38 mouse cellular contexts compared by ENCODE assay signal in genomic region chr13:105081862-105082261, GRCm38 (mm10). TPM values are rescaled to one million over a fixed set of nuclear protein-coding genes. Genes with fewer than 3 reads are reported as not detected.
"Had no signal": no experiment of that assay in that cellular context is flagged by ENCODE, and none has a peak within 500 bp of the region (broad histone marks: within the 10 kb centered on the region; RNA-seq: fewer than 3 reads in every experiment).

4933425L06Rik (plus strand) TSS chr13:105082122.

- H3K36me3 ChIP-seq: heart, embryonic 10.5 days; heart, embryonic 12.5 days; hindbrain, embryonic 10.5 days; hindbrain, embryonic 12.5 days; intestine, embryonic 15.5 days; limb, embryonic 10.5 days; limb, embryonic 12.5 days had no signal

- H3K4me3 ChIP-seq: gastrocnemius, adult 2 months; heart, embryonic 10.5 days; heart, embryonic 12.5 days; hindbrain, embryonic 10.5 days; hindbrain, embryonic 12.5 days; intestine, embryonic 15.5 days; layer of hippocampus, adult 2 months; left cerebral cortex, adult 2 months; limb, embryonic 10.5 days; limb, embryonic 12.5 days had no signal

- ATAC-seq: hindbrain, embryonic 16.5 days; inflammation-experienced regulatory T-cells, adult 6 months; intestine, embryonic 15.5 days; intestine, postnatal 0 days had no signal

- H3K4me2 ChIP-seq: heart, embryonic 12.5 days; hindbrain, embryonic 12.5 days; hindbrain, embryonic 14.5 days; intestine, embryonic 15.5 days; limb, embryonic 12.5 days had no signal

- H3K27ac ChIP-seq: gastrocnemius, adult 2 months; heart, embryonic 10.5 days; hindbrain, embryonic 10.5 days; hindbrain, embryonic 12.5 days; hindbrain, embryonic 14.5 days; intestine, embryonic 15.5 days; layer of hippocampus, adult 2 months; left cerebral cortex, adult 2 months; limb, embryonic 10.5 days; limb, embryonic 12.5 days had no signal

- H3K9ac ChIP-seq: heart, embryonic 12.5 days; hindbrain, embryonic 12.5 days; hindbrain, embryonic 14.5 days; intestine, embryonic 15.5 days; limb, embryonic 12.5 days had no signal

- H3K4me1 ChIP-seq: heart, embryonic 10.5 days; heart, embryonic 12.5 days; hindbrain, embryonic 10.5 days; hindbrain, embryonic 12.5 days; intestine, embryonic 15.5 days; limb, embryonic 10.5 days; limb, embryonic 12.5 days had no signal

- H3K9me3 ChIP-seq: heart, embryonic 10.5 days; heart, embryonic 12.5 days; hindbrain, embryonic 10.5 days; hindbrain, embryonic 12.5 days; intestine, embryonic 15.5 days; limb, embryonic 10.5 days; limb, embryonic 12.5 days had no signal

- DNase-seq: gastrocnemius, adult 2 months; gastrocnemius, postnatal 10 days; gastrocnemius, postnatal 25 days; heart, adult 18-20 months; heart, postnatal 10 days; heart, postnatal 4 days; kidney, adult 18-20 months; kidney, adult 8-10 months; kidney, postnatal 10 days; kidney, postnatal 25 days; kidney, postnatal 4 days had no signal

- H3K27me3 ChIP-seq: heart, embryonic 12.5 days; hindbrain, embryonic 12.5 days; intestine, embryonic 15.5 days; limb, embryonic 12.5 days had no signal

RNA-seq across cellular contexts. Expression of gene 4933425L06Rik, which starts in this region (rescaled TPM):
- total RNA-seq: gastrocnemius, adult 2 months; gastrocnemius, postnatal 10 days; gastrocnemius, postnatal 25 days; gastrocnemius, postnatal 4 days; granulocyte monocyte progenitor cell, adult 5-6 weeks; heart, adult 18-20 months; heart, adult 8-10 months; heart, postnatal 10 days; heart, postnatal 25 days; heart, postnatal 4 days; layer of hippocampus, adult 2 months; layer of hippocampus, postnatal 10 days; layer of hippocampus, postnatal 25 days; left cerebral cortex, adult 2 months; left cerebral cortex, postnatal 14 days; left cerebral cortex, postnatal 36 days had no signal
- polyA plus RNA-seq: frontal cortex, adult 2 months; heart, embryonic 10.5 days; heart, embryonic 12.5 days; heart, embryonic 14.5 days; heart, embryonic 16.5 days; hindbrain, embryonic 10.5 days; hindbrain, embryonic 12.5 days; hindbrain, embryonic 14.5 days; inflammation-experienced regulatory T-cells, adult 6 months; intestine, embryonic 15.5 days; intestine, postnatal 0 days; kidney, embryonic 14.5 days; kidney, embryonic 16.5 days; limb, embryonic 10.5 days; limb, embryonic 12.5 days; limb, embryonic 14.5 days had no signal
